Mouse (Mus musculus): ENCODE measurements around the gene Grin2c.
A peak's percentile ranks its signal among the peaks of the same experiment; 100 is the strongest.

The Grin2c gene

DNA sequence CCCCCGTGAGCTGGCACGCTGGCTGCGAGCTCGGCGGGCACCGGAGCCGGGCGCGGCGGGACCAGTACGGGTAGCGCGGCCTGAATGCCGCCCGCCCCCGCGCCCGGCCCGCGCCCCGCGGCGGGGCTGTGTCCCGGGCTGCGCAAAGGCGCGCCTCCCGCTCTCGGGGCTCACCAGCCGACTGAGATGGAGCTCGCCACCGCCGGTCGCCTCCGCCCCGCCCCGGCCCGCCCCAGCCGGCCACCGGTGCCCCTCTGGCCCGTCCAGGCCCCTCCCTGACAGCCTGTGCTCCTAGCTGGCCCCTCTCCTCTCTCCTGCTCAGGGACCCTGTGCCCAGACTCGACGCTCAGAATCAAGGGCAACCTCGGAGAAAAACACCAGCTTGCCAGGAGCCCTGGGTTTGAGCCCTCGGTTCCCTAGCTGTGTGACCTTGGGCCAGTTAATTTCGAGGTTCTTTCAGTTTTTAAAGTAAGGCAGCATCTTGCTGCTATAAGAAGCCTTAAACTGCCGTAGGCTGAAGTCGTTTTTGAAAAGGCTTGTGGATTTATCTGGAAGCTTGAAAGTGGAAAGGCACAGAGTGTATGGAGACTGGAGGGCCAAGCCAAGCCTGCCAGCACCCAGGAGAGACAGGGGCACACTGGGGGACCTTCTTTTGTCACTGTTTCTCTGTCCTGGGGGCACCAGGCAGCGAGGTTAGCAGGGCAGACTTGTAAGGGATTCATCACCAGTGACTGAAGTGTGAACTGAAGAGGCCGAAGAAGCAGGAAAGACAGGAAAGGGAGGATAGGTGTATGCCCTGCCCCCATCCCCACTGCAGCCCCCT is at the start of gene Grin2c:
TSS of gene Grin2c (minus strand) at position 183 of the 823 bp plus-strand sequence.
- no peak for DNase-seq (ENCODE audit: low read depth, low spot score)

DNA sequence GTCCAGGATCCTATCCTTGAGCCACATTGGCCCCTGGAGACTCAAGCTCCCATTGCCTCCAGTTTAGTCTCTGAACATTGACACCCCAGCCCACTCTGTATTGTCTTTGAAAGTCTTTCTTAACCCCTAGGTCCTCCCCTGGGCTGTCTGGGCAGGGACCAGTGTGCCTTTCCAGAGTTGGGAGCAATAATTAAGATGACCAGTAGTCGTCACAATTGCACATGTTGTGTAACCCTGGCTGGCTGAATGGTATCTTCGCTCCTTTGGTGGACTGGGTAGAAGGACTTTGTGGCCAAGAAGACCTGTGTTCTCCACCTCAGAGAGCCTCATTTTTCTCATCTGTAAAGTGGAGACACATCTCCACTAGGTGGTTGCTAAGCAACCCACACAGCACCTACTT is 47.2 kb upstream of the Grin2c start:
- no peak for DNase-seq (ENCODE audit: low read depth, low spot score)

DNA sequence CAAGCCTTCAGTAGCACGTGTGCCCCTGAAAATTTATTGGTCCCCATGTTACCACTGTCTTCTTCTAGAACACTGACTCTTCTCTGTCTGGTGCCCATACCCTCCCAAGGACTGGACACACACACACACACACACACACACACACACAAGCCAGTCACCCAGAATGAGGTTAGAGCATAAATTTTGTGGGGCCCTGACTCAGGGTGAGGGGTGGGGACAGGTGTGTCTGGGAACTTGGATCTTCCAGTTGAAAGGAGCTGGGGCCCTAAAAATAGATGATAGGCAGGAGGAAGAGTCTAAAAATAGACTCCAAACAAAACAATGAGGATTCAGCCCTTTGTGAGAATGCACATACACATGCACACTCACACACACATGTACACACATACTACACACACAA is 41.7 kb upstream of the Grin2c start:
- no peak for DNase-seq (ENCODE audit: low read depth, low spot score)

DNA sequence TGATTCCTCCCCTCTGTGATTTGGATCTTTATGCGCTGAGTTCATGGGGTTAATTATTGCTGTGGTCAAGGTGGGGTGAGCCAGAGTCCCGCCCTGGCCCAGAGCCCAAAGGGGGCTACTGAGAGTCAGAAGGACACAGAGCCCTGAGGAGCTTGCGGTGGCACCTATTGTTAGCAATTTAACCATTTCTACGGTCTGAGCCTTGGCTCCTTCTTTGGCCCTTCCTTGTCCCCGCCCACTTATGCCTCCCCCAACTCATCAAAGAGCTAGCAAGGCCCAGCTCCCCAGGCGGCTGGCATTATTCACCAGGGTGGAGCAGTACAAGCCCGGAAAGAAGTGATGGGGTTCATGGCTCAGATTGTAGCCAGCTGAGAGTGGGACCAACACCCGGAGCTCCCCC is 39.8 kb upstream of the Grin2c start, which contains the start of gene Otop2:
TSS of gene Otop2 (plus strand) at position 301 of the 400 bp plus-strand sequence.
- no peak for DNase-seq (ENCODE audit: low read depth, low spot score)

DNA sequence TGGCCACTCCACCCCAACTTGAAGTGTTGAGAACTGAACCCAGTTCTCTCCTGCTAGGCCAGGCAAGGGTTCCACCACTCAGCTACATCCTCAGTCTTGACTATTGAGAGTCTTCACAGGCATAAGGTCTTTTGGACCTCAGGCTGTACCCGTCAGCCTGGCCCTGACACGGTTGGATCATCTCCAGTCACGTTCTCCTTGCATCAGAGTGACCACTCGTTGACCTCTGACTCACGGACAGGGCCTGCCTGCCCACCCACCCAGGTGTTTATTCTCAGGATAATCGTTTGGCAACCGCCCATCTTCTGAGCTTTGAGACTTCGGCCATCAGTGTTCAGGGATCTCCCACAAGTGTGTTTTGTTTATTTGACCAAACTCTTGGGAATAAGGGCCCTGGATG is 36.1 kb upstream of the Grin2c start:
- DNase-seq (ENCODE audit: low read depth, low spot score): no peak

DNA sequence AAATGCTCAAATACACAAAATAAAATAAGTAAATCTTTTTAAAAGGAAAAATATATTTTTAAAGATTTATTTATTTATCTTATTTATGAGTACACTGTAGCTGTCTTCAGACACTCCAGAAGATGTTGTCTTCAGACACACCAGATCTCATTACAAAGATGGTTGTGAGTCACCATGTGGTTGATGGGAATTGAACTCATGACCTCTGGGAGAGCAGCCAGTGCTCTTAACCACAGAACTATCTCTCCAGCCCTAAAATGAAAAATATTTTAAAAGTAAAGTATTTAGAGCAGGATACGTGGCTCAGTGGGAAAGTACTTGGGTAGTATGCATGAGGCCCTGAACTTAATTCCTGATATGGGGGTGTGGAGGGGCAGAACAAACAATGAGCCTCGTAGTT is 34.3 kb upstream of the Grin2c start:
- DNase-seq (ENCODE audit: low read depth, low spot score): no peak

DNA sequence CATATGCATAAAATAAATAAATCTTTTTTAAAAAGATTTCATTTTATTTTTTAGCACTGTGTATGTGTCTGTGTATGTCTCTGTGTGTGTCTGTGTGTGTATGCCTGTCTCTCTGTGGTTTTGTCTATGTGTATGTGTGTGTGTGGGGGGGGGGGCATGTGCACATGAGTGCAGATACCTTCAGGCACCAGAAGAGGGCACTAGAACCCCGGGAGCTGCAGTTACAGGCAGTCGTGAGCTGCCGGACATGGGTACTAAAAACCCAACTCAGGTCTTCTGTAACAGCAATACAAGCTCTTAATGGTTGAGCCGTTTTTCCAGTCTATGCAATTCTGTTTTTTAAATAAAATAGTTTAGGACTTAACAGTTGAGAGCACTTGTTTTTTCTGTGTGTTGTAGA is 33.7 kb upstream of the Grin2c start:
- DNase-seq (ENCODE audit: low read depth, low spot score): no peak

DNA sequence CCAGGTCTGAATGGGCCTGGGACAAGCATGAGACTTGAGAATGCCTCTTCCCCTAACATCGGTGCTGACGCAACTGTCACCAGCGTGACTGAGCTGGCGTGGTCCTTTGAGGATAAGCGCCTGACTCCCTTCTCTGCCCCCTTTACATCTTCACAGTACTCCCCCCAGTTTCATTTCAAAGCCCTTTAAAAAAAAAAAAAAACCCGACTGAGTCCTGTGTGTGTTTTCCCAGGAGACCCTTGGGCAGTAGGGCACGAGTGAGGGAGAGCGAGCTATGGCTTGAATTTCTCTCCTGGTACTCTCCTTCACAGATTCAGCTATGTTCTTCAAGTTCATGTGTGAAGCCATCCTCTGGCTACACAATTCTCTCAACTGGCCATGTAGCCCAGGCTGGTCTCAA is 31.1 kb upstream of the Grin2c start:
- DNase-seq (ENCODE audit: low read depth, low spot score): no peak

DNA sequence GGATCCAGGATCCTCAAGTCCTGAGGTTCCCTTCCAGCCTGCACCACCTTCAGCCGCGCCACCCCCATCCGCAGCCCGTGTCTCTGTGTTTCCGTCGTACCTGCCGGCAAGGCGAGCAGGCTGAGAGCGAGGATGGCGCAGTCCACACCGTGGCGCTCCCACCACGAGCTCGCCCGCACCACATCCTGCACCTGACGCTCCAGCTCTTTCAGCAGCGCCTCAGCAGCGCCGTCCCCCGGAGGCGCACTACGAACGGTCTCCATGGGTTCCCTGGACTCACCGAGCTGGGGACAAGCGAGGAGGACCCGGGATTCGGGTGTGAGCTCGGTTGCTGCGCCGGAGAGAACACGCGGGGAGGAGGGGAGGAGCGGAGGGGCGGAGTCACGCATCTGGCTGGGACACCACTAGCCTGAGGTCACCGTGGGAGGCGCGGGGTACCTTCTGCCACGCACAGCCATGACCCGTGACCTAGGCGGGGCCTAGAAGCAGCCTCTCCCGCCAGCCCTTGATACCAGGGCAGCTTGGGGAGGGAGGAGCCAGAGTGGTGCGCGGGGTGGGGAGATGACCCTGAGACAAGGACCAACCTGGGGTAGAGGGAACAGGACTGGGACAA is 30.3 kb upstream of the Grin2c start, which contains the start of gene Fads6:
TSS of gene Fads6 (minus strand) at position 450 of the 613 bp plus-strand sequence.
- peak; percentile 48 for DNase-seq (ENCODE audit: low read depth, low spot score)

DNA sequence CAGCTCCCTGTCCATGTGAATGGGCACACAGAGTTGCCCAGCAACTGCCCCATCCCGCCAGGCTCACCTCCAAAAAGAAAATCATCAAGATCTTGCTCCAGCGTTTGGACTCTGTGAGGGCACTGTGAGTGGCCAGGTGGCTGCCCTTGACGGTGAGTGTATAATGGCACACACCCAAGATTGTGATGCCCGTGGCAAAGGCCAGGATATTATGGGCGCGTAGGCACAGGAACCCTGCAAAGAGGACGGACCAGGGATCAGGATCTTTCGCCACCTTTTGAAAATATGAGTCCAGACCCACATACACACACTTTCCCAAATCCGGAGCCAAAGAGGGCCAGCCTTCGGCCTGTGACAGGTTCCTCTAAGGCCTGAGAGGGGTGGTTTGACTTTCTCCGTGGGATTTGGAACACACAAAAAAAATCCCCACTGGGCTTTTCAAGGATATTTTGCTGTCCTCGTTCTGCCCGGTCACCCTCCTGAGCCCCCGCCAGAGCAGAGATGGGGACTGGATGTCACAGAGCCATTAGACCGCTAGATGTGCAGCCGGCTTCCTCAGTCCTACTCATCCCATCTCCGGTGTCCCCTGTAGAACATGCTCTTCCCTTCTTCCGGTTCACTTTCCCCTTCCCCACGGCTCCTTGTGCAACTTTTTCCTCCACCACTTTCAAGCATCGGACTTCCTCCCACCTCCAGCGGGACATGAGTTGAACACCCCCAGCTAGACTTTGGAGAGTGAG is 29.6 kb upstream of the Grin2c start:
- no peak for DNase-seq (ENCODE audit: low read depth, low spot score)

DNA sequence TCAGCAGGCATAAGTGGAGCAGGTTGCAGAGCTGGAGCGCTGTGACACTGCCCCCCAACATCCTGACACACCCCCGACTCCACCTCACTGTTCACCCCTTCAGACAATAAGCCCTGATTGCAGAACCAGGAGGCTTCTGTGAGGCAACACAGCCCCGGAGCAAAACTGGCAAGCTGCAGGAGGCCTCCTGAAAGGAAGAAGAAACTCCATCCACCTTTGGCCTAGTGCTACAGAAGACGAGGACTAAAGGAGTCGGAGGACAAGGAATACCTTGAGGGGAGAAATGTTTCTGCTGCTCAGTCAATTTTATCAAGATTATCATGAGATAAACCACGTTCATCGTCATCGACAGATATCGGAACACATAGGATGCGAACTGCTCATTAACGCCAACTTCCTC is 28.9 kb upstream of the Grin2c start:
- DNase-seq (ENCODE audit: low read depth, low spot score): no peak

DNA sequence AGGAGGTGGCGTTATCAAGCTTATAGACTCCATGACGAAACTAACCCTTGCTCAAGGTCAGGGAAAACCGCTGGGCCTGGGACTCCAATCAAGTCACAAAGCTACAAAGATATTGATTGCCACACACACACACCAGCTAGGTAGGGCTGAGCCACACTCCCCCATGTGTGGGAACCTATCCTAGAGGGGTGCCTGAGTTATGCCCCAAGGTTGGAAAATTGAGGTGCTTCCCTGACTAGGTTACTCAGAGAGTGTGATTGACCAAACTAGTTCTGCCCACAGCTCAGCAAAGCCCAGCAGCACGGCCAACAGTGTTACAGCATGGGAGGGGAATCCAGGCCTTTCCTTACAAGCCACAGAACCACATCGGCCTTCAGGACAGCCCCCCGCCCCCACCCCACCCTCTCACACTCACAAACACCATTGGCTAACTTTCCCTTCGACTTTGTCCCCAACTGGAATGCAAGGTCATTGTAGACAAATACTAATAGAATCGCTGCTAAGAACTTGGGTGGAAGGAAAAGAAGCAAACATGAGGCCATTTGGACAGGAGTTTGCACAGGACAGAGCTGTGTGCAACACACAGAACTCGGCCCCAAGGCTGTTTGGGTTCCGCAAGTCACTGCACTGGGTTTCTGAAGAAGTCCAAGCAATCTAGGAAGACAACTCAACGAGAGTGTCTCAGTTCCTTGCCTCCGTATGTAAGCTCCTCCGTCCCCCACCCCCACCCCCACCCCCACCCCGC is 25.8 kb upstream of the Grin2c start:
- DNase-seq (ENCODE audit: low read depth, low spot score): no peak

DNA sequence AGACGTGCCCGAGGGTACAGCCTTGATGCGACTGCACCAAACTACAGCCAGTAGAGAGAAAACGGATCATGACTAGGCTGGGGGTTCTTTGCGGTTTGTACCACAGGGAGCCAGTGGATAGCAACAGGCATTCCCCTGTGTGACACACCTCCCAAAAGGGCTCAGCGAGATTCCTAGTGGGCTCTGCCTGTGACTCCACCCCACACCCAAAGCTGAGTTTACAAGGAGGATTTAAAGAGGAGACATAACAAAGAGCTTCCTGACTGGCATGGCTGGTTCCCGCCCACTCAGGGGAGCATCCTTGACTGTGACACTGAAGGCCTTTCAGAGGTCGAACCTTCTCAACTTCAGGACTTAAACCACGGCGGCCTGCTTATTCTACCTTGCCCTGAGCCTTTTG is 24.5 kb upstream of the Grin2c start:
- DNase-seq (ENCODE audit: low read depth, low spot score): no peak

DNA sequence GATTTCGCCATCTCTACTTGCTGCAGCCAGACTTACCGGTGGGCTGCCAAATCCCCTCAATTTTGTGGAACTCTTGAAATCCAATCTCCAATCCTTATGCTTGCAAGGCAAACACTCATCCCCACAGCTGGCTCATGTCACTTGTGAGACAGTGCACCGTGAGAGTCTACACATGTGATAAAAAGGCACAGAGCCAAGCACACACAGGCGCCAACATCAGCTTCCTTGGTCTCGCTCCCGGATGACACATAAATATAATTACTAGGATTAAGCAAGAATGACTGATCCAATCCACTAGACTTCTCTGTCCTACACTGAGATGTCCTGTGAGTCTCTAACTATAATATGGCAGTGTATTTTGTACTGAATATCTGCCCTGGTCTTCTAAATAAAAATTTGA is 23.9 kb upstream of the Grin2c start:
- no peak for DNase-seq (ENCODE audit: low read depth, low spot score)

DNA sequence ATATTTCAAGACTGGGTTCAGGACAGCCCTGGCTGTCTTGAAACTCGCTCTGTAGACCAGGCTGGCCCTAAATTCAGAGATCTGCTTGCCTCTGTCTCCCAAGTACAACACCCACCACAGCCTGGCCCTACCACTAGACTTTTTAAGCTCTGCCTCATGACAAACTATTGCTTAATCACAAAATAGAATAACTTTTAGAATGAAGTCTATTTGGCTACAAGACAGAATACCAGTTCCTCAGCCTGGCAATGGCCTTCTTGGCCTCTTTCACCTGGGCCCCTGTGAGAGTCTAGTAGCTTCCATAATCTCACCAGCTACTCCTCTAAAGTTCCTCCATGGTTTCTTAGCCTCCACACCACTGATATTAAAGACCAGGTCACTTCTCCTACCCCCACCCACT is 23.3 kb upstream of the Grin2c start:
- DNase-seq (ENCODE audit: low read depth, low spot score): no peak

DNA sequence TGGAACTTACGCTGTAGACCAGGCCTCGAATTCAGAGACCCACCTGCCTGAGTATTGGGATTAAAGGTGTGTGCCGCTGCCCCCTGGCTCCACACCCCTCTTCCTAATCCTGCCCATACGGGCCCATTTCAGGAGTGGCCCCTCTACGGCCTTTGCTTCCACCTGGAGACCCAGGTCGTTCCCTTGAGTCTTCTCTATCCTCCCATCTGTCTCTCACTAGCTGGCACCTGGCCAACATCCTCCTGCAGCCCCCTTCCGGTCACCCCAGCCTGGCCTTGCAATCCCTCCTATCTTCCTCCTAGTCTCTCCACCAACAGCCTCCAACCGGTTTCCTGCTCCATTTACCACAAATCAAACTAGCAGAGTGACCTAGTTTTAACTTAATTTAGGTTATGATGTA is 22.8 kb upstream of the Grin2c start:
- DNase-seq (ENCODE audit: low read depth, low spot score): no peak

DNA sequence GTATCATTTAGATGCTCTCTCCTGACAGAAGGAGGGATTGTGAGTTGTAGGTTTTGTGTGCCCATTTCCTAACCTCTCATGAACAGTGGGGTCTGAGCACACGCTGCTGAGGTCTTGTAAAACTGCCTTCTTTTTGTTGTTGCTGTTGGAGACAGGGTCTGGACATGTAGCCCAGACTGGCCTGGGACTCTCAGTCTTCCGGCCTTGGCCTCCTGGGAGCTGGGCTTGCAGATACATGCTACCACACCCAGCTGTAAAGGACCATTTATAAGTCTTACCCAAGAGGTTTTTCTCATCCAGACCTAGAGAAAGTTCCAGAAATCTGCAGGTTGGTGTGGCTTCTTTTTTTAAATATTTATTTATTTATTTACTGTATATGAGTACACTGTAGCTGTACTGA is 21.3 kb upstream of the Grin2c start:
- no peak for DNase-seq (ENCODE audit: low read depth, low spot score)

DNA sequence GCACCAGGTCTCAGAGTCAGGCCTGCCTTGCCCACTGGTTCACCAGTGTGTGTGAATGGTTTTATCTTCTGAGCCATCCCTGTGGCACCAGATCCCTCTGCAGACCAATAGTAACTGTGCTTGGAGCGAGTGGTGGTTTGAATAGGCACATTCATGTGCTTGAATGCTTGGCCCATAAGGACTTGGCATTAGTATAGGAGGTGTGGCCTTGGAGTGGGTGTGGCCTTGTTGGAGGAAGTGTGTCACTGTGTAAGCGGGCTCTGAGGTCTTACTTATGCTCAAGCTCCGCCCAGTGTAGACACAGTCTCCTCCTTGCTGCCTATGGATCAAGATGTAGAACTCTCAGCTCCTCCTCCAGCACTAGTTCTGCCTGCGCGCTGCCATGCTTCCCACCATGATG is 20.3 kb upstream of the Grin2c start:
- DNase-seq (ENCODE audit: low read depth, low spot score): no peak

DNA sequence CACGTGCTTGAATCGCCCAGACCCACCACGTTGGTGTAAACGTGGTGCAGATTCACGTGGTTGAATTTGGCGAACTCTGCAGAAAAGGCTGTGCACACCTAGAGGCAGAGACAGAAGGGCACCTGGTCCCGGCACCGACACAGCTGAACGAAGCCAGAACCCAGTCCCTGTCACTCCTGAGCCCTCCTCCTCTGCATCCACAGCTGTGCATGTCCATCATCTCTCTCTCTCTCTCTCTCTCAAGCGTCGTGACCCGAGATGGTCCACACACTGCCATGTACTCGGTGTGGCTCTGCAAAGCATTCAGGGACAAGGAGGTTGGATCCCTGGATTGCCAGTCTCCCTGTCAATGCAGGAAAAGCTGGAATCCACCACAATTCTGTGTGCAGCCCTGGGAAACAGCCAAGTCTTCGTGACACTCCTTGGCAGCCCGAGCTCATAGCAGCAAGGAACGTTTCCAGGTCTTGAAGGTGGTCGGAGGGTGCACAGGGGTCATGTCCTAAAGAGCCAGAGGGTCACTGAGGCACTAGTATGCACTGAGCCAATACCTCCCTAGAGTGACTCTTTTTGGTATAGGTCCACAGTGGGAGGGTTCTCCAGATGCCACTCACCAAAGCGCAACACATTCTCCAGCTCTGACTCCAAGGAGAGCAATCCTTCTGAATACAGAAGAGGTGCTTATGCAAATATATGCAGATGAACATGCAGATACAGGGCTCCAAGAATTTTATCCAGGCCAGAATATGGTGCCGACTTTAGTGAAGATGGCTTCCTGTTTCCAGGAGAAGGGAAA is 19.4 kb upstream of the Grin2c start:
- DNase-seq (ENCODE audit: low read depth, low spot score): no peak

DNA sequence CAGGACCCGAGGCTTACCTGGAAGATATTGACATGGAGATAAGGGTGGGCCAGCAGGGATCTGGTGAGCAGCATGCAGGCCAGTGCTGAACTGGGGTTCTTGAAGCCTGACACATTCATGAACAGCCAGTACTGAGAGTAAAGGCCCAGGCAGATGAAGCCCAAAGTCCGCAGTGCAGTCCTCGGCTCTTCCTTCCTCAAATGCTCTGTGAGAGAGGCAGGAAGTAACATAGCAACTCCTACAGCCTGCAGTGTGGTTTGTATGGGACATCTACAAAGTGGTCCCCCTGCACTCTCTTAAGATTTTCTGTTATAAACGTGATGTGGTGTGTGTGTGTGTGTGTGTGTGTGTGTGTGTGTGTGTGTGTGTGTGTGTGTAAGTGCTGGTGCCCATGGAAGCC is 18.2 kb upstream of the Grin2c start:
- no peak for DNase-seq (ENCODE audit: low read depth, low spot score)
